Mouse (Mus musculus) lung, embryonic 15.5 days (tissue): ENCODE results near the gene Pcsk7. TPM values are rescaled to one million over a fixed set of nuclear protein-coding genes. Genes with fewer than 3 reads are reported as not detected.

ENCODE experiments used
- ATAC-seq: fragments of 200-750 bp; cut with Nextera tagmentation; 2 replicates; pipeline ENCODE4 v1.8.0; 2017; ENCODE audit warnings: moderate number of reproducible peaks, borderline replicate concordance; ENCODE audit not compliant: low FRiP score, low TSS enrichment; ENCODE audit errors: extremely low read depth
- H3K27ac ChIP-seq: fragments of 300-500 bp; sonication (generic); 2 replicates; pipeline ENCODE4 v1.5.1; 2015; ENCODE audit warnings: moderate library complexity, mild to moderate bottlenecking, inconsistent platforms
- H3K27me3 ChIP-seq: fragments of 300-500 bp; sonication (generic); 2 replicates; pipeline ENCODE4 v1.6.1; 2015; ENCODE audit warnings: inconsistent platforms
- H3K36me3 ChIP-seq: fragments of 300-500 bp; sonication (generic); 2 replicates; pipeline ENCODE4 v1.6.1; 2015; ENCODE audit warnings: inconsistent platforms
- H3K4me1 ChIP-seq: fragments of 300-500 bp; sonication (generic); 2 replicates; pipeline ENCODE4 v1.6.1; 2015; ENCODE audit warnings: inconsistent platforms
- H3K4me2 ChIP-seq: fragments of 300-500 bp; sonication (generic); 2 replicates; pipeline ENCODE4 v1.6.1; 2015; ENCODE audit warnings: inconsistent platforms, mild to moderate bottlenecking, moderate library complexity
- H3K4me3 ChIP-seq: fragments of 300-500 bp; sonication (generic); 2 replicates; pipeline ENCODE4 v1.5.1; 2015; ENCODE audit warnings: mild to moderate bottlenecking, inconsistent platforms
- H3K9ac ChIP-seq: fragments of 300-500 bp; sonication (generic); 2 replicates; pipeline ENCODE4 v1.6.1; 2015; ENCODE audit warnings: inconsistent platforms
- H3K9me3 ChIP-seq: fragments of 300-500 bp; sonication (generic); 2 replicates; pipeline ENCODE4 v1.6.1; 2016; ENCODE audit warnings: inconsistent platforms
- WGBS: fragments of 180-500 bp; shearing (Covaris S2); methylation state at CpG from one replicate; pipeline ENCODE4 v1.1.7; 2015; 5-methylcytosine and 5-hydroxymethylcytosine counted together
- polyA plus RNA-seq: library from polyadenylated mRNA; unstranded; fragments of >200 nt; fragmentation: Nextera tagmentation; extraction: Ambion mirVana; gene quantifications from 2 replicates; pipeline ENCODE4 v1.2.1, GENCODE M21; 2015

The Pcsk7 gene
- polyA plus RNA-seq, 1 experiment from 2014 or later = 25.4 TPM

DNA sequence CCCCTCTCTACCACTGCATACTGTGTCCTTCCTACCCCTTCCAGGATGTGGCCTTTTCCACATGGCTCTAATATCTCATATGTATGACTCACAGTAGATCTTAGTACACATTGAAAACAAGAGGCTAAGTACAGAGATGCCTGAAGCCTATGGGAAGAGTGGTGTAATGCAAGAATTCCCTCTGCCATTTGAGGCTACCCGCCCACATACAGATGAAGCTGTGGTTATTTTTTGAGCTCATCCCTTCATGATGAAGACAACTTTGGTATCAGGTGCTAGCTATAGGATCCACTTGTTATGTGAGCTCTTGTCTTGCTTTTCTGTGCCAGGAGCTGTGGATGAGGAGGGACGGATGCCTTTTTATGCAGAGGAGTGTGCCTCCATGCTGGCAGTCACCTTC lies 9.4 kb downstream of the Pcsk7 start:
- Histone ChIP-seq H3K9me3 (no peaks in the 10 kb centered on the region), H3K27me3 (no peaks in the 10 kb centered on the region), H3K9ac (no peak overlapping the region), H3K4me3 (no peak overlapping the region), H3K27ac (no peak overlapping the region), H3K4me2 (no peak overlapping the region), H3K36me3 (peaks cover 72% of the 10 kb centered on the region), H3K4me1 (peaks cover 9% of the 10 kb centered on the region; the same call in 1 of the 2 replicates)
- no peak for ATAC-seq
- WGBS = 84% methylated on average over 2 of the region's 2 CpGs

DNA sequence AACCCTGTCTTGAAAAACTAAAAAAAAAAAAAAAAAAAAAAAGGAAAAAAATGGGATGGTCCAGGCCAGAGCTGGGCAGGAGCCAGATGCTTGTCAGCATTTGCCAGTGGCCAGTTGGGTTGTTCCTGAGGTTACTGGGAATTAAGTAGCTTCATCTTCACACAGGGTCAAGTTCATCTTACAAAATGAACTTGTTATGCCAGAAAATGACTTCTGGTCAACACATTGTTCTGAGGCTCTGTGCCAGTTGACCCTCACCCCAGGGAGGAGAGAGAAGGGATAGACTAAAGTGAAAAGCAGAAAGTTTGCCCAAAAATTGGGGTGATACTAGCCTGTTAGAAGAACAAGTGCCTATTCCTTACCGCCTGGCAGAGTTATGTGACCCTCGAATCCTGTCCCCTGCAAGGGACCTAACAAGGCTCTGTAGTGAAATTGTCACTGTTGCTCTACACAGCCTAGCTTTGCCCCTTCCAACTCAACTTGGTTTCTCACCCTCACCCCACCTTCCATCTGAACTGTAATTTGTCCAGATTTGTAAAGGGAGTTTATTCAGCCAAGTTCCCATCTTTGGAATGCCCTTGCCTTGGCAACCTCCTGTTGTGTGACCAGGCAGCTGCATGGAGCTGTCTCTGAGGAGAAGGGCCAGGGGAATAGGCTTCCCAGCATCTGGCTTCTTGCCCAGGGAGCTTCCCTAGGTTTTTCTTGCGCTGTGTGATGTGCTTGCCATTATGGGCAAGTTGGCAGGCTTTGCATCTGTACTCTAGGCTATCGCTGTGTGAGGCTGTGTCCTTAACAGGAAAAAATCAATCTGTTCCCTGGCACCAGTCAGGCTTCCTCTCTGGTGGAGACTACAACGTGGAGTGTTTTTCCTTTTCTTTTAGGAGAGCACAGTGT lies 11.0 kb downstream of the Pcsk7 start:
- no peak overlapping the region for H3K4me3 ChIP-seq
- H3K36me3 ChIP-seq = peaks cover 60% of the 10 kb centered on the region
- H3K4me1 ChIP-seq = peaks cover 9% of the 10 kb centered on the region; the same call in 1 of the 2 replicates
- no peak overlapping the region for H3K9ac ChIP-seq
- H3K27ac ChIP-seq = peak overlapping the region; percentile 45
- no peak overlapping the region for H3K4me2 ChIP-seq
- ATAC-seq = peak; percentile 60; the same call in 1 of the 2 replicates
- 73% methylated on average over 5 of the region's 5 CpGs for WGBS
- H3K9me3 ChIP-seq = no peaks in the 10 kb centered on the region
- H3K27me3 ChIP-seq = no peaks in the 10 kb centered on the region

DNA sequence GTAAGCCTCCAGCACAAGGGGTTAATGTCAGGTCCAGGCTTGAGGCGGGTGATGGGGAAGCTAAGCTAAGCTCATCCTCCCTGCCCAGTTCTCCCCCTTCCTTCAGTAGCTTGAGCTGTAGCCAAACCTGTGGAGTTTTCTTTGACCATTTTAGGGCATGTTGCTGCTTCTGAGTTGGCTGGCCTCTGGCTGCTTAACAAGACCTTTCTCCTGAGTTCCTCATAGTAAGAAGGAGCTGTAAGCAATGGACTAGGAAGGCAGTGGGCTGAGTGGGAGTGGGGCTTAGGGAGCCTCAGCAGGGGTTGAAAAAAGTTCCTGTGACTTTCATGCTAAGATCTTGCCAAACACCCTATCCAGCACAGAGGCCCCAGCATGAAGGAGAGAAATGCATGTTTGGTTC lies 13.6 kb downstream of the Pcsk7 start:
- Histone ChIP-seq H3K4me2 (no peak overlapping the region), H3K4me3 (no peak overlapping the region), H3K4me1 (peaks cover 9% of the 10 kb centered on the region; the same call in 1 of the 2 replicates), H3K9me3 (no peaks in the 10 kb centered on the region), H3K27me3 (no peaks in the 10 kb centered on the region), H3K27ac (peak overlapping the region; percentile 56), H3K36me3 (peaks cover 48% of the 10 kb centered on the region), H3K9ac (no peak overlapping the region)
- no peak for ATAC-seq
- WGBS = 41% methylated on average over 1 of the region's 1 CpGs

DNA sequence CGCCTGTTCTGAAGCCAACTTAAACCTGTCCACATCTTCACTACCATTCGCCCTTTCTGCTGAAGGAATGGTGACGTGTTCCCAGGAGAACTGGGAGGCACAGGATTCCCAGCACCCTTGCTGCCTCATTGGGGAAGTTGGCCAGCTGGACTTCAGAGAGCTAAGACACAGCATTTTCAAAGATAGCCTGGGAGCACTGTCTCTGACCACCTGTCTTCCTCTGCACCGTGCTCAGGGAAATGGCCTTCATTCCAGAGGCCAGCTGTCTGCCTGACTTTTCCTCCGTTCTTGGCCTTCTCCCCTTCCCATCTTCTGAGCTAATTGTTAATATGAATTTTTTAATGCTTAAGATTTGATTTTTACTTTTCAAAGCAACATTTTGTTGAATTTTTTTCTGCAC lies 23.0 kb downstream of the Pcsk7 start:
- H3K4me3 ChIP-seq = no peak overlapping the region
- no peaks in the 10 kb centered on the region for H3K27me3 ChIP-seq
- no peak overlapping the region for H3K4me2 ChIP-seq
- no peak overlapping the region for H3K9ac ChIP-seq
- no peak overlapping the region for H3K27ac ChIP-seq
- WGBS = 82% methylated on average over 5 of the region's 5 CpGs
- H3K4me1 ChIP-seq = peaks cover 12% of the 10 kb centered on the region
- no peak for ATAC-seq
- H3K9me3 ChIP-seq = no peaks in the 10 kb centered on the region
- peaks cover 43% of the 10 kb centered on the region for H3K36me3 ChIP-seq

DNA sequence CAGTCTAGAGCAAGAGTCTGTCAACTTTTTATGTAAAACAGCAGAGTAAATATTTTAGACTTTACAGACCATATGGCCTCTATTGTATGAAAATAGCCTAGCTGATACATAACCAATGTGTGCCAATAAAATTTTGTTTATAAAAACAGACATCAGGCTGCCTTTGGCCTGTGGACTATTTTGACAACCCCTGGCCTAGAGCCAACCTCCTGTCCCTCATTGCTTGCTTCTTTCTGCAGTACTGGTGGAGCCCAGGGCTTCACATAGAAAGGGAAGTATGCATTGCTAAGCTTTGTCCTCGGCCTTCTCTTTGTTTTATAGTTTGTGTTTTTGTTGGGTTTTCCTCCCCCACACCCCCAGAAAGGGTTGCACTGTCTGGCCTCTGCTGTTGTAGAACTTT lies 25.7 kb downstream of the Pcsk7 start:
- H3K27me3 ChIP-seq = no peaks in the 10 kb centered on the region
- peaks cover 28% of the 10 kb centered on the region for H3K4me1 ChIP-seq
- H3K27ac ChIP-seq = peak overlapping the region; percentile 49
- peaks cover 33% of the 10 kb centered on the region for H3K36me3 ChIP-seq
- no peaks in the 10 kb centered on the region for H3K9me3 ChIP-seq
- ATAC-seq = no peak
- H3K9ac ChIP-seq = no peak overlapping the region
- H3K4me2 ChIP-seq = no peak overlapping the region
- H3K4me3 ChIP-seq = no peak overlapping the region
- 37% methylated on average over 1 of the region's 1 CpGs for WGBS

DNA sequence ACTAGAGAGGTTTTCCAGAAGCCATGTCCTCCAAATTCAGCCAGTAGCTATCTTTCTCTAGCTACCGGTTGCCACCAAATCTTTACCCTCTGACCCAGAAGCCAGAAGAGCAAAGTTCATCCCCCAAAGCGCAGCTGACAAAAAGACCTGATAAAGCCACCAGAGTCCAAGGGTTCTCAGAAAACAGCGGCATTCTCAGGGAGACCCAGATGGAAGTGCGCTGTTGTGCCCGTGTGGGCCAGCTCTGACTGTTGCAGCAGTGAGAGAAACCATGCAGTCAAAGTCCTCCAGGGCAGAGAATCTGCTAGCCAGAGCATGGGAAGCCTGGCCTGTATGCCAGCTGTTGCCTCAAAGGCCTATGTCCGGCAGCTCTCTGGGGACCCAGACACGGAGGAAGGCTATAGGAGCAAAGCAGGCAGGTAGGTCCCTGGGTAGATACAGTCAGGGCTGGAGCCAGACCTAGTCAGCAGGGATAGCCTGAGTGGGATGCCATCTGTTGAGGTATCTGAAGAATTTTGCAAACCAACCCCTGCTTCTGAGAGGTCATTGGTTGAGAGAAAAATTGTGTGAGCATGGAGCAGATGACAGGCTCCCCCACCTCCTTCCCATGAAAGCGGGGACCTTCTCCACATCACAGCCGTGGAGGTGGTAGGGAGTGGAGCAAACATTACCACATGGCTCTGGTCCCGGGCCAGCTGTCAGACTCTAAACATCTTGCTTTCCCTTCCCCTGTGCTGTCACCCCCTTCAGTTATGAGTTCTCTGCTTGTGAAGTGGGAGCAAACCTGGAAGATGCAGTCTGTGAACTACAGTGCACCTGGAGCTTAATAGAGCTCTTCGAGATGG lies 26.5 kb downstream of the Pcsk7 start:
- no peak for ATAC-seq
- Histone ChIP-seq H3K27ac (peak overlapping the region; percentile 49), H3K9ac (no peak overlapping the region), H3K27me3 (no peaks in the 10 kb centered on the region), H3K9me3 (no peaks in the 10 kb centered on the region), H3K36me3 (peaks cover 25% of the 10 kb centered on the region), H3K4me2 (peak overlapping the region; percentile 26; the same call in 1 of the 2 replicates), H3K4me3 (no peak overlapping the region), H3K4me1 (peaks cover 28% of the 10 kb centered on the region)
- 56% methylated on average over 11 of the region's 11 CpGs for WGBS

DNA sequence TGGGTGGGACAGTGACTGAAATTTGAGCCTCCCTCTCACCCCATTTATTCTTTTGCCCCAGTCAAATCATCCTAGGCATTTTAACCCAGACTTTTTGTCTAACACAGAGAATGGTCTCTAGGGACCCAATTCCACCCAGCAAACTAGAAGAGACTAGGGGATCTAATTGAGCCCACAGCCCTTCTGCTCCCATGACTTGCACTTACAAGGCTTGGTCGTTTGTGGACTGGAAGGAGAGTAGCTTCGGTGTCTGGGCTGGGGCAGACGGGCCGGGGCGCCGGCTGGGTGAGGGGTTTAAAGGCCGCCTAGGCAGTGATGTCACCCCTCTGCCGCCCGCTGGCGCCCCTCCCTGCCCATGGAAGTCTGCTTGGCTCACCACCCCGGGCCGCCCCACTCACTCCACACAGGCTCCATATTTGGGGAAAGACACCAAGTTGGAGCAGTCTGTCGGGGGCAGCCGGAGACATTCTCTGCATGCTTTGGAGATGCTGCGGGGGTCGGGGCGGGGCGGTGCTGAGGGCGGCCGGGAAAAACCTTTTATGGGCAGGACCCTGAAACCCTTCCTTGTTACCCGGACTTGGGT lies 29.4 kb downstream of the Pcsk7 start, which contains the start of gene Tagln:
TSS of gene Tagln (minus strand) at position 431 of the 583 bp plus-strand sequence.
- Histone ChIP-seq H3K4me3 (peak within 1 kb of the TSS; percentile 28), H3K36me3 (peaks cover 14% of the 10 kb centered on the region; the same call in 1 of the 2 replicates), H3K4me1 (peaks cover 28% of the 10 kb centered on the region), H3K27me3 (no peaks in the 10 kb centered on the region), H3K4me2 (peak within 1 kb of the TSS; percentile 52), H3K9me3 (no peaks in the 10 kb centered on the region), H3K27ac (peak within 1 kb of the TSS; percentile 66), H3K9ac (peak within 1 kb of the TSS; percentile 4; the same call in 1 of the 2 replicates)
- WGBS = 6% methylated on average over 21 of the region's 21 CpGs
- peak; percentile 81 for ATAC-seq

DNA sequence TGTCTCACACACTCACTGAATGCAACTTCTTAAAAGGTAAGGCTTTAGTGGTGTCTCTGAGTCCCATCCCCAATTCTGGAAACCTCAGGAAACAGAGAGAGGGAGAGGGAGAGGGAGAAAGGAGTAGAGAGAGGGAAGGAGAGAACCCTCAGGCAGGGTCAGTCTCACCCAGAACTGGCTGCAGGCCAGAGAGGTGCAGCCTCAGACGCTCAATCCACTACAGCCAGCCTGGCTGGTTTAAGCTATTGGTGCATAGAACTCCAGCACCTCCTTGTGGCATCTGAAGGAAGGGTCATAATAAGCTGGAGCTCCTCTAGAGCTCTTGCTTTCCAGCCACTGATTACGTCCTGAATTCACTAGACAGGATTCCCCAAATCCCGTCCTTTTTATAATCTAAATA lies 30.6 kb downstream of the Pcsk7 start:
- ATAC-seq = peak; percentile 45; the same call in 1 of the 2 replicates
- no peaks in the 10 kb centered on the region for H3K27me3 ChIP-seq
- no peak overlapping the region for H3K9ac ChIP-seq
- H3K4me2 ChIP-seq = no peak overlapping the region
- H3K27ac ChIP-seq = peak overlapping the region; percentile 66; the same call in 1 of the 2 replicates
- H3K4me3 ChIP-seq = no peak overlapping the region
- peaks cover 28% of the 10 kb centered on the region for H3K4me1 ChIP-seq
- peaks cover 18% of the 10 kb centered on the region for H3K36me3 ChIP-seq
- WGBS = 18% methylated on average over 3 of the region's 3 CpGs
- no peaks in the 10 kb centered on the region for H3K9me3 ChIP-seq

DNA sequence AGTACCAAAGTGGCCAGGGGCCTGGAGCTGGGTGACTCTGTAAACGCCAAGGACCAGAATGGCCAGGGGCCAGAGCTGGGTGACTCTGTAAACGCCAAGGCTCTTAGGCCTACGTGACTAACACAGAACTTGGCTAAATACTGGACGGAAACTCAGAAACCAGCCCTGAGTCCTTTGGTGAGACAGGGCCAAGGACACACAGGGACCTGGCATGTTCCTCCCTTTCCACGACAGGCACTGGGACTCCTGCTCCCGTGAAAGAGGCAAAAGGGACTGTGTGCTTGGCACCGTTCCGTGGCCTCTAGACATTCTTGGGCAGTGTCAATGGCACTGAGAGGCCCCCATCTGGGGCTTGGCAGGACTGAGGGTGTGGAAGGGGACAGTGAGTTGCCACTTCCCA lies 31.8 kb downstream of the Pcsk7 start:
- Histone ChIP-seq H3K27ac (no peak overlapping the region), H3K27me3 (no peaks in the 10 kb centered on the region), H3K36me3 (peaks cover 30% of the 10 kb centered on the region), H3K4me3 (no peak overlapping the region), H3K4me2 (no peak overlapping the region), H3K9ac (no peak overlapping the region), H3K4me1 (peaks cover 16% of the 10 kb centered on the region), H3K9me3 (no peaks in the 10 kb centered on the region)
- ATAC-seq = no peak
- WGBS = 80% methylated on average over 8 of the region's 8 CpGs

DNA sequence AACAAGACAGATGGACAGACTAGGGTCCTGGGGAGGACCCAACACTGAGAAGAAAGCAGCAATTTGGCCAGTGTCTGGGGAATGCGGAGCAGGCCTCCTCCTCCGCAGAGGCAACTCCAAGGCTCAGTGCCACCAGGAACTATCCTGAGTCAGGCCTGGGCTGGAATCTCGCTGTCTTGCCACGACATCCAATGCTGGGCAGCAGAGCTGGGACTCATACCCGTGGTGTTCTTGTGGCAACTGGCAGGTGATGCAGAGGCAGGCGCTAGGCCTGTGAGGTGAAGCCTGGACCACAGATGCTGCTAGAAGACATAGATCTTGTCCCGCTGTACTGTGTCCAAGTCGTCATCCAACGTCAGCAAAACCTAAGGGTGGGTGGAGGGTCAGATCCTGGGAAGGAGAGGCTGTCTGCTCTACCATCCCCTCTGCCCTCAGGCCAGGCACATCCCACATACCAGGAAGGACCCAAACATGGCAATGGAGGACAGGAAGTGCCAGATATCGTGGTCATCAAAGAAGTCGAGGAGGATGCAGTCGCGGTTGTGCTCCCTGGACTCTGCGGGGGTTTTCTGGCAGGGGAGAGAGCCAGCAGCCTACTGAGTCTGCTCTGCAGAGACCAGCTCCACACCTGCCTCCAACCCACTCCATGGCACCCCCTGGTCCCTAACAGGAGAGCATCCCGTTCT lies 32.8 kb downstream of the Pcsk7 start:
- H3K9me3 ChIP-seq = no peaks in the 10 kb centered on the region
- no peak overlapping the region for H3K4me2 ChIP-seq
- H3K36me3 ChIP-seq = peaks cover 35% of the 10 kb centered on the region
- 81% methylated on average over 15 of the region's 15 CpGs for WGBS
- H3K27me3 ChIP-seq = no peaks in the 10 kb centered on the region
- no peak overlapping the region for H3K27ac ChIP-seq
- H3K4me1 ChIP-seq = peaks cover 16% of the 10 kb centered on the region
- ATAC-seq = no peak
- H3K4me3 ChIP-seq = no peak overlapping the region
- H3K9ac ChIP-seq = no peak overlapping the region

DNA sequence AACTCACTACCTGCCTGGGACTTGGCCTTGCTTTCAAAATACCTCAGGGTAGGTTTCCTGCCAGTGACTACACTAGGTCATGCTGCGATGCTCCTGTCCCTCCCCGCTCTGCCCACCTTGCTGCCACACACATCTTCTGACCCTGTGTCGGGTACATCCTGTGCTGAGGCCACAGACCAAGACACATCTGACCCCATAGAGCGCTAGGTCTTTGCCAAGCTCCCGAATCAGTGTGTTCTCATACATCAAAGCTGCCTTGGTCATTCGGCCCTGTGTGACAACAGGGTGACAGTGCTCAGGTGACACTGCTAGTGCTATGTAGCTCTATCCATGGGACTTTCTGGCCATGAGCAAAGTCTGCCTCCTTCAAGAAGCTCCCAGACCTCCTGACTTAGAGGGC lies 33.5 kb downstream of the Pcsk7 start:
- Histone ChIP-seq H3K36me3 (peaks cover 41% of the 10 kb centered on the region), H3K27me3 (no peaks in the 10 kb centered on the region), H3K9me3 (no peaks in the 10 kb centered on the region), H3K4me1 (peaks cover 16% of the 10 kb centered on the region), H3K4me3 (no peak overlapping the region), H3K27ac (no peak overlapping the region), H3K4me2 (no peak overlapping the region), H3K9ac (no peak overlapping the region)
- no peak for ATAC-seq
- 79% methylated on average over 6 of the region's 6 CpGs for WGBS
